Comparison of ENCODE assay signal across 14 mouse cellular contexts in the genomic region with DNA sequence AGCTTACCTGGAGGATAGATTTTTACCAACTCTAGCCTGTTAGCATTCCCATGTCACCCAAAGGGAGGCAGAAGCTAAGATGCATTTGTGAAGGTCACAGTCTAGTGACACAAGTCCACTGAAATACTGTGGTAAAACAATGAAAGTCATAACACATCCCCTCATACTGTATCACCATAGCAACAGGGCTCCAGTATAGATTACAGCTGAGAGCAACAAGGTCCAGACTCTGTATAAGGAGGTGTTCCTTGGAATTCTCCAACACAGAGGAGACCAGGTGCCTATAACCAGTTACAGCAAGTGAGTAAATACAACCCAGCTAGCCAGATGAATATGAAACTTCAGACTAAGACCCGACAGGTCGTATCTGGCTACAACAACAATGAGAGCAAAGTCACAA.
"Had no signal": no experiment of that assay in that cellular context is flagged by ENCODE, and none has a peak within 500 bp of the region (broad histone marks: within the 10 kb centered on the region; RNA-seq: fewer than 3 reads in every experiment).

No protein-coding gene starts in this region.

- H3K9me3 ChIP-seq: liver, embryonic 12.5 days; midbrain, embryonic 12.5 days; neural tube, embryonic 12.5 days; stomach, embryonic 15.5 days had no signal

- H3K4me2 ChIP-seq: liver, embryonic 12.5 days; lung, embryonic 14.5 days; midbrain, embryonic 12.5 days; neural tube, embryonic 12.5 days; stomach, embryonic 15.5 days had no signal

- H3K27me3 ChIP-seq: midbrain, embryonic 12.5 days; neural tube, embryonic 12.5 days; stomach, embryonic 15.5 days had no signal

- DNase-seq: lung, adult 18-20 months; lung, embryonic 14.5 days; lung, postnatal 10 days; lung, postnatal 4 days; right cerebral cortex, postnatal 14 days; thymus, adult 18-20 months; thymus, postnatal 14 days; thymus, postnatal 36 days had no signal

- H3K4me3 ChIP-seq: liver, embryonic 12.5 days; midbrain, embryonic 12.5 days; neural tube, embryonic 12.5 days; stomach, embryonic 15.5 days had no signal

- H3K27ac ChIP-seq: liver, embryonic 12.5 days; liver, embryonic 14.5 days; midbrain, embryonic 12.5 days; neural tube, embryonic 12.5 days; stomach, embryonic 15.5 days; stomach, postnatal 0 days had no signal

- H3K36me3 ChIP-seq: liver, embryonic 12.5 days; midbrain, embryonic 12.5 days; neural tube, embryonic 12.5 days; stomach, embryonic 15.5 days had no signal

- ATAC-seq: liver, embryonic 12.5 days had no signal

- H3K9ac ChIP-seq: liver, embryonic 12.5 days; liver, embryonic 14.5 days; lung, embryonic 14.5 days; midbrain, embryonic 12.5 days; neural tube, embryonic 12.5 days; stomach, embryonic 15.5 days had no signal

- H3K4me1 ChIP-seq: liver, embryonic 12.5 days; midbrain, embryonic 12.5 days had no signal
